Mouse (Mus musculus) right cerebral cortex, adult 2 months (tissue): Measurements from ENCODE around the gene 2610528J11Rik.
"Not testable (repeated sequence)": the region's sequence is repeated elsewhere in the genome, so short reads cannot be mapped to it uniquely, and the experiment has no call there.

ENCODE experiments used
- DNase-seq, 2 experiments: peaks; one replicate each; pipeline ENCODE4 v3.0.0; 2021 to 2022; ENCODE audit warnings: low spot score in 2 of 2

Gene 2610528J11Rik

GRCm38 (mm10) chr4:118526408-118527334, at the start of gene 2610528J11Rik:
Gene 2610528J11Rik, plus strand, starts transcription at chr4:118526999.
- no peak for DNase-seq

- DNase-seq = no peak
Observed at GRCm38 (mm10) chr4:118489717-118490132, 37.1 kb upstream of the 2610528J11Rik start, which contains the start of gene Tie1. Gene Tie1, minus strand, starts transcription at chr4:118490061.

GRCm38 (mm10) chr4:118490461-118490860, 36.3 kb upstream of the 2610528J11Rik start:
- no peak for DNase-seq

- peak; percentile 23 to 55 for DNase-seq
Observed at GRCm38 (mm10) chr4:118500171-118500724, 26.6 kb upstream of the 2610528J11Rik start.

GRCm38 (mm10) chr4:118500792-118501191, 26.0 kb upstream of the 2610528J11Rik start:
- no peak for DNase-seq

GRCm38 (mm10) chr4:118505551-118505950, 21.2 kb upstream of the 2610528J11Rik start:
- no peak for DNase-seq

- not testable (repeated sequence) for DNase-seq
Observed at GRCm38 (mm10) chr4:118507171-118507570, 19.6 kb upstream of the 2610528J11Rik start.

- DNase-seq = no peak
Observed at GRCm38 (mm10) chr4:118509050-118509449, 17.7 kb upstream of the 2610528J11Rik start.

- DNase-seq = no peak
Observed at GRCm38 (mm10) chr4:118516699-118517496, 9.9 kb upstream of the 2610528J11Rik start.

GRCm38 (mm10) chr4:118517497-118518146, 9.2 kb upstream of the 2610528J11Rik start:
- no peak for DNase-seq

GRCm38 (mm10) chr4:118518208-118518607, 8.6 kb upstream of the 2610528J11Rik start:
- no peak for DNase-seq

GRCm38 (mm10) chr4:118522248-118522647, 4.6 kb upstream of the 2610528J11Rik start:
- DNase-seq = no peak

GRCm38 (mm10) chr4:118523976-118524375, 2.8 kb upstream of the 2610528J11Rik start:
- no peak for DNase-seq

- no peak for DNase-seq
Observed at GRCm38 (mm10) chr4:118525779-118526178, 1.0 kb upstream of the 2610528J11Rik start.

GRCm38 (mm10) chr4:118527335-118527681, 509 bp downstream of the 2610528J11Rik start:
- DNase-seq = no peak

GRCm38 (mm10) chr4:118527720-118528119, 921 bp downstream of the 2610528J11Rik start:
- no peak for DNase-seq

- no peak for DNase-seq
Observed at GRCm38 (mm10) chr4:118532663-118533062, 5.9 kb downstream of the 2610528J11Rik start.

GRCm38 (mm10) chr4:118533156-118533555, 6.4 kb downstream of the 2610528J11Rik start:
- no peak for DNase-seq

- DNase-seq = no peak
Observed at GRCm38 (mm10) chr4:118533605-118534004, 6.8 kb downstream of the 2610528J11Rik start.

- DNase-seq = no peak
Observed at GRCm38 (mm10) chr4:118535610-118536009, 8.8 kb downstream of the 2610528J11Rik start.

- DNase-seq = no peak
Observed at GRCm38 (mm10) chr4:118537801-118538200, 11.0 kb downstream of the 2610528J11Rik start.

GRCm38 (mm10) chr4:118539904-118540303, 13.1 kb downstream of the 2610528J11Rik start:
- DNase-seq = no peak
